Mouse (Mus musculus): ENCODE results near the gene Il34.

Il34 gene

GRCm38 (mm10) chr8:110711271-110711934 is 94.3 kb downstream of the Il34 start:
- DNase-seq (ENCODE audit: low spot score in 2 of 2): no peak

- no peak for DNase-seq (ENCODE audit: low spot score in 2 of 2)
Observed at GRCm38 (mm10) chr8:110710593-110710992, 95.1 kb downstream of the Il34 start.

GRCm38 (mm10) chr8:110708429-110708828 is 97.3 kb downstream of the Il34 start:
- DNase-seq (ENCODE audit: low spot score in 2 of 2): no peak

GRCm38 (mm10) chr8:110706288-110706870 is 99.3 kb downstream of the Il34 start:
- no peak for DNase-seq (ENCODE audit: low spot score in 2 of 2)

- no peak for DNase-seq (ENCODE audit: low spot score in 2 of 2)
Observed at GRCm38 (mm10) chr8:110705391-110706287, 100.1 kb downstream of the Il34 start.

- DNase-seq (ENCODE audit: low spot score in 2 of 2): no peak
Observed at GRCm38 (mm10) chr8:110704103-110704502, 101.6 kb downstream of the Il34 start.

- DNase-seq (ENCODE audit: low spot score in 2 of 2): no peak
Observed at GRCm38 (mm10) chr8:110703460-110704061, 102.2 kb downstream of the Il34 start.

- no peak for DNase-seq (ENCODE audit: low spot score in 2 of 2)
Observed at GRCm38 (mm10) chr8:110702636-110703459, 102.9 kb downstream of the Il34 start.

- no peak for DNase-seq (ENCODE audit: low spot score in 2 of 2)
Observed at GRCm38 (mm10) chr8:110700561-110700960, 105.2 kb downstream of the Il34 start.

GRCm38 (mm10) chr8:110699501-110699900 is 106.2 kb downstream of the Il34 start:
- DNase-seq (ENCODE audit: low spot score in 2 of 2): no peak

GRCm38 (mm10) chr8:110698098-110698497 is 107.6 kb downstream of the Il34 start:
- no peak for DNase-seq (ENCODE audit: low spot score in 2 of 2)

- DNase-seq (ENCODE audit: low spot score in 2 of 2): no peak
Observed at GRCm38 (mm10) chr8:110697571-110697970, 108.2 kb downstream of the Il34 start.

- no peak for DNase-seq (ENCODE audit: low spot score in 2 of 2)
Observed at GRCm38 (mm10) chr8:110696051-110696450, 109.7 kb downstream of the Il34 start.

- no peak for DNase-seq (ENCODE audit: low spot score in 2 of 2)
Observed at GRCm38 (mm10) chr8:110695431-110695830, 110.3 kb downstream of the Il34 start.

- DNase-seq (ENCODE audit: low spot score in 2 of 2): no peak
Observed at GRCm38 (mm10) chr8:110694826-110695225, 110.9 kb downstream of the Il34 start.

- no peak for DNase-seq (ENCODE audit: low spot score in 2 of 2)
Observed at GRCm38 (mm10) chr8:110694226-110694625, 111.5 kb downstream of the Il34 start.
